Mouse (Mus musculus): ENCODE results near the gene Slc38a9. TPM values are rescaled to one million over a fixed set of nuclear protein-coding genes. Genes with fewer than 3 reads are reported as not detected.

Slc38a9 gene
- polyA plus RNA-seq, 1 experiment, result 68.8 TPM

DNA sequence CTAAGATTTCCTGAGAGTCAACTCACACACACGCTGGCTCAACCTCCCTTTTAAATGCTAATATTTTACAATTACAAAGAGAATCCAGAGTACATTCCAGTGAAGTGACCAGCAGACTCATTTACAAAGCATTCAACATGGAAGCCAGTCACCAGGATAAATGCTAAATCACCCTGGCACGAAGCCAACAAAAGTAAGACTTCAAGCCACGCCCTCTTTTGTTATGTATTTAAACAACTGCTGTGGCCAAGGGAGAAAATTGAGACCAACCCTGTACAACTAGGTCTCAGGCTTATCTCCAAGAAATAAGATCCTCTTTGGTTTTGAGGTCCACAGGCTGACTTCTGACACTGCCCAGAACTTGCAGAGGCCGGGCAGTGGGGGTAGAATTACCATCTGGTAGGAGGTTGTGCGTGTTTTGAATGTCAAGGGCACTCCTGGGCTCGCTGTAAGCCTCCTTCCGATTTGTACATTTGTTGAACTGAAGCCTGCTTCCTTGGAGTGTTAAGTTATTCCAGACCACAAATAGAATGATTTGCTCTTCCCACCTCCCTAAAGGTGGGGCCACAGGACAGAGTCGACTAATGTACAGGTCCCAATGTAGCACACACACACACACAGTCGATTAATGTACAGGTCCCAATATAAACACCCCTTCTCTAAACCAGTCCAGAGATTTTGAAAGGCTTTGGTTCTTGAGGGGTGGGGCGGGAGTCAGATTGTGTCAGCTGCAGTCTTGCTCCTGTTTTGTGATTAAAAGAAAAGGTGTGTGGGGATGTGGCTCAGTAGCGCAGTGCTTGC, 110.2 kb downstream of the Slc38a9 start:
- no peak for TF ChIP-seq POLR2A (IDR thresholded peaks at IDR 0.05; ENCODE audit: control insufficient read depth, low read depth, low read length)
- TF ChIP-seq CTCF (IDR thresholded peaks at IDR 0.05; ENCODE audit: control insufficient read depth, insufficient read depth, insufficient replicate concordance, low read depth, low read length), result no peak
- no peaks in the 10 kb centered on the region for H3K36me3 ChIP-seq (ENCODE audit: control insufficient read depth, insufficient read depth, low read length)
- peak overlapping the region; percentile 82 for H3K27ac ChIP-seq (ENCODE audit: control insufficient read depth, insufficient read depth, low read depth, low read length)
- peak overlapping the region; percentile 72 for H3K4me3 ChIP-seq (ENCODE audit: control insufficient read depth, low read depth, low read length)
- H3K4me1 ChIP-seq (ENCODE audit: control insufficient read depth, insufficient read depth, low read length), result peaks cover 2% of the 10 kb centered on the region; the same call in 1 of the 2 replicates
- no peaks in the 10 kb centered on the region for H3K27me3 ChIP-seq (ENCODE audit: control insufficient read depth, insufficient read depth, low read length)

DNA sequence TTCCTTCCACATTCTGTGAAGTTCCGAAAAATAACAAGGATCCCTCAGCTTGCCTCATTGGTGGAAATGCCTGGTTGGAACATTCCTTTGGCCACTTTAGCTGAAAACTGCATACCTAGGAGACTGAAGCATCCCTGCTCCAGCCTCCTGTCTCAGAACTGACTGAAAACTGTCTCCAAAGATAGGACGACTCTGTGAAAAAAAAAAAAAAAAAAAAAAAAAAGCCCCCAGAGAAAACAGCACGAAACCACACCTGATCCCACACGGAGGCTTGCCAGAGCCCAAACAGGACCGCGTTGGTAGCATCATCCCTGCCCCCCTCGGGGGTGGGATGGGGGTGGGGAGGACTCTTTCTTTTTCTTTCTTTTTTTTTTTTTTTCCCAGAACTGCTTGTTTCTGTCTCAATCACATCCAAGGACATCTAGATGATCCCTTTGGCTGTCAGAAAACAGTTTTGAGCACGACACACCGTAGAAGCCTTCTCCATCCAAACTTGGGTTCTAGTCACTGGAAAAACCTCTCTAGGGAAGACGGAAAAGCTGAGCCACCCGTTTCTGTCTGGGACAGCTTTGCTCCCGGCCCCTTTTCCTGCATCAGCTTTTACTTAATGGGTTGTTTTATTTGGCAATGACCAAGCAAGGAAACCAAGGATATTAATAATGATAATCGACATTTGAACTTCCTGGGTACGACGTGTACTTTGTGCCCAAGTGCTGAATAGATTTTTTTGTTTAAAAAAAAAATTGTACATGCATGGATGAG, 111.1 kb downstream of the Slc38a9 start:
- peak overlapping the region; percentile 82 for H3K27ac ChIP-seq (ENCODE audit: control insufficient read depth, insufficient read depth, low read depth, low read length)
- TF ChIP-seq POLR2A (IDR thresholded peaks at IDR 0.05; ENCODE audit: control insufficient read depth, low read depth, low read length) (no peak), CTCF (IDR thresholded peaks at IDR 0.05; ENCODE audit: control insufficient read depth, insufficient read depth, insufficient replicate concordance, low read depth, low read length) (no peak)
- H3K4me3 ChIP-seq (ENCODE audit: control insufficient read depth, low read depth, low read length), result peak overlapping the region; percentile 72; the same call in 1 of the 2 replicates
- no peaks in the 10 kb centered on the region for H3K27me3 ChIP-seq (ENCODE audit: control insufficient read depth, insufficient read depth, low read length)
- H3K4me1 ChIP-seq (ENCODE audit: control insufficient read depth, insufficient read depth, low read length), result peaks cover 2% of the 10 kb centered on the region; the same call in 1 of the 2 replicates
- H3K36me3 ChIP-seq (ENCODE audit: control insufficient read depth, insufficient read depth, low read length), result no peaks in the 10 kb centered on the region

DNA sequence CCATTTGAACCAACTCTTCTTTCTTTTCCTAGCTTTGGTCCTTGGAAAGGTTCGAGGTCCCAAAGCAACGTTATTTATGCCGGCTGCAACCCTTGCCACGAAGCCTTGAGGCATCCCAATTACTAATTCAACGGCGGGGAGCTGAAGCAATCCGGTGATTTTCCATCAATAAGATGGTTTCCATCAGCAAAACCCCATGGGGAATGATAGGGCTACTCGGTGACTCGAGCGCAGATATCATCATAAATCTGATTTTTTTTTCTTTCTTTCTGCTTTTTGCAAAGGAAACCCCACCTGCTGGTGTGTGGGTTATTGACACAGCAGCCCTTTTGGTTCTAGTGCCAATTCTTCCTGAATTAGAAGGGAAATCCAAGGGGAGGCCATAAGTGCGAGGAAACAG, 111.7 kb downstream of the Slc38a9 start:
- Histone ChIP-seq H3K27ac (ENCODE audit: control insufficient read depth, insufficient read depth, low read depth, low read length) (peak overlapping the region; percentile 66; the same call in 1 of the 2 replicates), H3K36me3 (ENCODE audit: control insufficient read depth, insufficient read depth, low read length) (no peaks in the 10 kb centered on the region), H3K4me1 (ENCODE audit: control insufficient read depth, insufficient read depth, low read length) (peaks cover 2% of the 10 kb centered on the region; the same call in 1 of the 2 replicates), H3K27me3 (ENCODE audit: control insufficient read depth, insufficient read depth, low read length) (no peaks in the 10 kb centered on the region), H3K4me3 (ENCODE audit: control insufficient read depth, low read depth, low read length) (no peak overlapping the region)
- TF ChIP-seq CTCF (IDR thresholded peaks at IDR 0.05; ENCODE audit: control insufficient read depth, insufficient read depth, insufficient replicate concordance, low read depth, low read length) (no peak), POLR2A (IDR thresholded peaks at IDR 0.05; ENCODE audit: control insufficient read depth, low read depth, low read length) (no peak)

DNA sequence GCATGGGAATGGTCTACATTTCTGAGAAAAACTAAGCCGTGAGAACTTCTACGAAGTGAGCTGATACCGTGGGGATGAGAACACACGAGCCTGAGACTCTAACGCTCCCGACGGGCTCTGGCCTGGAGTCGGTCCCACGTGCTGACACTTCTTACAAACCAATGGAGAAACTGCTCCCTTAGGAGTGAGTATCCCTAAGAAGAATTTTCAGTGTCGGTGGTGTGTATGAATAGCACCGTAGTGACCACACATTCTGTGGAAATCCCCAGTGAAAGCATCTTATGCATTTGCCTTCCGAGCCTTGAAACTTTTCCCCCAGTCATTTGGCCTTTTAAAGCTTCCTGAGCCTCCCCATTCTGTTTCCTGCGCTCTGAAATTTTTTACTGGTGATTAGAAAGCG, 112.3 kb downstream of the Slc38a9 start:
- Histone ChIP-seq H3K4me3 (ENCODE audit: control insufficient read depth, low read depth, low read length) (no peak overlapping the region; the same call in 1 of the 2 replicates), H3K27ac (ENCODE audit: control insufficient read depth, insufficient read depth, low read depth, low read length) (peak overlapping the region; percentile 22; the same call in 1 of the 2 replicates), H3K36me3 (ENCODE audit: control insufficient read depth, insufficient read depth, low read length) (no peaks in the 10 kb centered on the region), H3K27me3 (ENCODE audit: control insufficient read depth, insufficient read depth, low read length) (no peaks in the 10 kb centered on the region), H3K4me1 (ENCODE audit: control insufficient read depth, insufficient read depth, low read length) (peaks cover 2% of the 10 kb centered on the region; the same call in 1 of the 2 replicates)
- TF ChIP-seq POLR2A (IDR thresholded peaks at IDR 0.05; ENCODE audit: control insufficient read depth, low read depth, low read length) (no peak), CTCF (IDR thresholded peaks at IDR 0.05; ENCODE audit: control insufficient read depth, insufficient read depth, insufficient replicate concordance, low read depth, low read length) (no peak)

DNA sequence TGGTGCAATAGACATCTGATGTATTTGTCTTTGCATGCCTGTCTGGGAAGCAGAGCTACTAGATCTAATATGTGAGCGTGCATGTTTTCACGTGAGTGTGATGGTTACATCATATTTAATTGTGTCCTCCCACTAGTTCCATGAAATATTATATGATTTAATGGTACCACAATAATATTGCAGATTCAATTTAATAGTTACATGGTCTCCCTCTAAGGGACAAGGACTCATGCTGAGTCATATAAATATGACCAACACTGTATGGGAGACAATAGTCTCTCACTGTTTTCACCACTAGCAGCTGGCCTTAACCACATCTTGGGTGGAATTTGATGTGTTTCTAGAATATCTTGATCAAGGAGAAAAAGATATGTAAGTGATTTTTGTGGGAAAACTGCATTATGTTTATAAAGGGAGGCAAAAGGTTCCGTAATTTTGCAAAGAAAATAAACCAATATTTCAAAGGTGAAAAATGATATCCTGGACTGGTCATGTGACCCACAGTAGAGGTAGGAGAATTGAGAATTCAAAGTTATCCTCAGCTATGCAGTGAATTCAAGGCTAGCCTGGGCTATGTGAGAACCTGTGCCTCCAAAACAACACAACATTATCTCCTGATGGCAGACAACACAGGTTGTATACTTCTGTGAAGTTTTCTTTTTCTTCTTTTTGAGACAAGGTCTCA, 113.6 kb downstream of the Slc38a9 start:
- Histone ChIP-seq H3K27ac (ENCODE audit: control insufficient read depth, insufficient read depth, low read depth, low read length) (no peak overlapping the region), H3K27me3 (ENCODE audit: control insufficient read depth, insufficient read depth, low read length) (no peaks in the 10 kb centered on the region), H3K36me3 (ENCODE audit: control insufficient read depth, insufficient read depth, low read length) (no peaks in the 10 kb centered on the region), H3K4me3 (ENCODE audit: control insufficient read depth, low read depth, low read length) (no peak overlapping the region), H3K4me1 (ENCODE audit: control insufficient read depth, insufficient read depth, low read length) (peaks cover 2% of the 10 kb centered on the region; the same call in 1 of the 2 replicates)
- TF ChIP-seq POLR2A (IDR thresholded peaks at IDR 0.05; ENCODE audit: control insufficient read depth, low read depth, low read length) (no peak), CTCF (IDR thresholded peaks at IDR 0.05; ENCODE audit: control insufficient read depth, insufficient read depth, insufficient replicate concordance, low read depth, low read length) (no peak)

DNA sequence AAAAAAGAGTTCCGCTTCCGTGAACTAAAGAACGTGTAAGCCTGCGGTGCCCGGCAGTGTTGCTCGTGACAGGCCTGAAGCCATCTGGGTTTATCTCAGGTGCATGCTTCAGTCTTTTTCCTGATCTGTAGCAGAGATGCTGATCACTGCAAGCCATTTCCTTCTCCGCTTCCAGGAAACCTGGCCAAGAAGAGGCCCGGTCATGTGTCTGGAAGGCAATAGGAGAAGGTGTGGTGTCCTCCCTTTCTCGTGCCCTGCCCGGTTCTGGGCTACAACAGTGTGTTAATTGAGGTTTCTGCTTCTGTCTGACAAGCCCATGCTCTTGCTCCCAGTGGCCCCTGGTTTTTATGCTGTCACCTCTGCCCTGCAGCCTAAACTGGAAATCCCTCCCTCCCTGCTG, 115.3 kb downstream of the Slc38a9 start:
- TF ChIP-seq POLR2A (IDR thresholded peaks at IDR 0.05; ENCODE audit: control insufficient read depth, low read depth, low read length) (no peak), CTCF (IDR thresholded peaks at IDR 0.05; ENCODE audit: control insufficient read depth, insufficient read depth, insufficient replicate concordance, low read depth, low read length) (no peak)
- Histone ChIP-seq H3K4me3 (ENCODE audit: control insufficient read depth, low read depth, low read length) (no peak overlapping the region), H3K27ac (ENCODE audit: control insufficient read depth, insufficient read depth, low read depth, low read length) (no peak overlapping the region), H3K4me1 (ENCODE audit: control insufficient read depth, insufficient read depth, low read length) (peaks cover 2% of the 10 kb centered on the region; the same call in 1 of the 2 replicates), H3K36me3 (ENCODE audit: control insufficient read depth, insufficient read depth, low read length) (no peaks in the 10 kb centered on the region), H3K27me3 (ENCODE audit: control insufficient read depth, insufficient read depth, low read length) (no peaks in the 10 kb centered on the region)

Measured in testis, adult 2 months (tissue).